Mouse (Mus musculus) cerebellum, adult 2 months (tissue): ENCODE measurements around the gene Eif4g1. TPM values are rescaled to one million over a fixed set of nuclear protein-coding genes. Genes with fewer than 3 reads are reported as not detected.

Experiments used
- DNase-seq, 2 experiments: peaks; one replicate each; pipeline ENCODE4 v3.0.0; 2021
- H3K27ac ChIP-seq: fragments of 200-500 bp; 2 replicates; pipeline ENCODE4 v1.5.1; 2012; ENCODE audit warnings: low read length, control low read depth, inconsistent platforms; ENCODE audit not compliant: insufficient read depth
- H3K27me3 ChIP-seq: fragments of 200-500 bp; 2 replicates; pipeline ENCODE4 v1.6.1; 2012; ENCODE audit warnings: inconsistent platforms, mild to moderate bottlenecking, low read length, moderate library complexity; ENCODE audit not compliant: control insufficient read depth, insufficient read depth
- H3K4me1 ChIP-seq: fragments of 200-500 bp; 2 replicates; pipeline ENCODE4 v1.6.1; 2011; ENCODE audit warnings: low read length; ENCODE audit not compliant: control insufficient read depth, insufficient read depth
- H3K4me3 ChIP-seq: fragments of 200-500 bp; replicated peaks from 2 replicates; pipeline ENCODE3; 2011; ENCODE audit warnings: mild to moderate bottlenecking, low read depth, low read length, control low read depth; ENCODE audit not compliant: insufficient read depth
- CTCF ChIP-seq: fragments of 200-500 bp; IDR thresholded peaks from 2 replicates; pipeline ENCODE4 v1.5.1; 2011; ENCODE audit warnings: low read depth, mild to moderate bottlenecking, control low read depth, low read length, moderate library complexity, borderline replicate concordance; ENCODE audit not compliant: insufficient read depth
- POLR2A ChIP-seq: fragments of 200-500 bp; IDR thresholded peaks from 2 replicates; pipeline ENCODE4 v1.6.1; 2011; ENCODE audit warnings: low read length, control low read depth, borderline replicate concordance; ENCODE audit not compliant: insufficient read depth
- WGBS: fragments of 180-500 bp; shearing (Covaris S2); methylation state at CpG from one replicate; pipeline ENCODE4 v1.1.7; 2018; 5-methylcytosine and 5-hydroxymethylcytosine counted together
- polyA plus RNA-seq: library from polyadenylated mRNA; depleted of rRNA; stranded (reverse); fragments of >200 nt; gene quantifications from 2 replicates; pipeline ENCODE4 v1.2.3, GENCODE M21; 2012

Gene Eif4g1
- polyA plus RNA-seq, 1 experiment, result 184 TPM

- H3K4me1 ChIP-seq, result peaks cover 20% of the 10 kb centered on the region
- TF ChIP-seq POLR2A, result no peak
- no peak for TF ChIP-seq CTCF
- WGBS, result under 1% methylated on average over 46 of the region's 46 CpGs
- DNase-seq, result peak; percentile 94 to 96
- H3K27ac ChIP-seq, result peak overlapping the region; percentile 90
- H3K27me3 ChIP-seq, result no peaks in the 10 kb centered on the region
- H3K4me3 ChIP-seq, result peak overlapping the region; percentile 82
Measured at GRCm38 (mm10) chr16:20695622-20696323, 27.7 kb downstream of the Eif4g1 start.

GRCm38 (mm10) chr16:20699266-20699665 is 31.2 kb downstream of the Eif4g1 start:
- Histone ChIP-seq H3K4me1 (peaks cover 35% of the 10 kb centered on the region), H3K27ac (peak overlapping the region; percentile 89; the same call in 1 of the 2 replicates), H3K4me3 (no peak overlapping the region), H3K27me3 (no peaks in the 10 kb centered on the region)
- WGBS, result 57% methylated on average over 5 of the region's 5 CpGs
- no peak for TF ChIP-seq POLR2A
- DNase-seq, result peak in 1 of 2 experiments; percentile 29

- DNase-seq, result peak; percentile 76 to 84
- peaks cover 35% of the 10 kb centered on the region for H3K4me1 ChIP-seq
- H3K4me3 ChIP-seq, result no peak overlapping the region
- H3K27ac ChIP-seq, result peak overlapping the region; percentile 89
- 12% methylated on average over 5 of the region's 5 CpGs for WGBS
- no peak for TF ChIP-seq CTCF
- no peaks in the 10 kb centered on the region for H3K27me3 ChIP-seq
Measured at GRCm38 (mm10) chr16:20700036-20700435, 31.9 kb downstream of the Eif4g1 start.

GRCm38 (mm10) chr16:20701316-20701715 is 33.2 kb downstream of the Eif4g1 start:
- WGBS, result 34% methylated on average over 7 of the region's 7 CpGs
- Histone ChIP-seq H3K27me3 (no peaks in the 10 kb centered on the region), H3K4me3 (no peak overlapping the region), H3K27ac (peak overlapping the region; percentile 61; the same call in 1 of the 2 replicates), H3K4me1 (peaks cover 41% of the 10 kb centered on the region)
- DNase-seq, result no peak
- TF ChIP-seq POLR2A (no peak), CTCF (no peak)

DNA sequence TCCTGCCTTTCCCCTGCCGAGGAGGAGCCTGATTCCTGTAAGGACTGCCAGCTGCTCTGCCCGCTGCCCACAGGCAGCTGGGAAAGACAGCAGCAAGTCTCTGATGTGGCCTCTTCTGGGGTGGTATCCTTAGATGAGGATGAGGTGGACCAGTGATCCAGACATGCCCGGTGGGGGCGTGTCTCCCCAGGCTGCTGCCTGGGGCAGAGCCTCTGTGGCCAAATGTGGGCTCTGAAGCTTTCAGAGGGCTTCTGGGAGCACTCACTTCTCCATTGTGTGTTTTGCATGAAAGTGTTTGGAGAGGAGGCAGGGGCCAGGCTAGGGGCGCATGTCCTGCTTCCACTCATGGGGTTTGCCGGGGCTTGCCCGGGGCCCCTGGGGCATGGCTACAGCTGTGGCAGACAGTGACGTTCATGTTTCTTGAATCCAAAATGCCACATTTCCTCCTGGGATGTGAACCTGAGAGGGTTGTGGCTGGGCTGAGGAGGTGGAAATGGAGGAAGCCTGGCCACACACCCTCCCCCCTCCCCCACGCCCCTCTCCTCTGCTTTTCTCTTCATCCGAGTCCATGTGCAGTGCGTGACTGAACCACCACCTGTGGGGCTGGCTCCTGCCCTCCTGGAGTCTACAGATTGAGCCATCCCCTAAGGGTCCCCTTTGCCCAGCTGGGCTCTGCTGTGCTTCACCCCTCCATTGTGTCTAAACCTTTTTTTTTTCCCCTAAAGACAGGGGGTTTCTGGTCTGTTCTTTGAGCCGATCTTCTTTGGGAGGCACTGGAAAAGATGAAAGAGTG is 33.8 kb downstream of the Eif4g1 start:
- peak overlapping the region; percentile 61; the same call in 1 of the 2 replicates for H3K27ac ChIP-seq
- H3K4me3 ChIP-seq, result no peak overlapping the region
- H3K4me1 ChIP-seq, result peaks cover 44% of the 10 kb centered on the region
- no peak for TF ChIP-seq CTCF
- TF ChIP-seq POLR2A, result no peak
- peak in 1 of 2 experiments; percentile 37 for DNase-seq
- H3K27me3 ChIP-seq, result no peaks in the 10 kb centered on the region
- WGBS, result 25% methylated on average over 12 of the region's 12 CpGs

- DNase-seq, result peak; percentile 66 to 67
- Histone ChIP-seq H3K27ac (no peak overlapping the region), H3K4me1 (peaks cover 49% of the 10 kb centered on the region), H3K4me3 (no peak overlapping the region), H3K27me3 (no peaks in the 10 kb centered on the region)
- WGBS, result 18% methylated on average over 8 of the region's 8 CpGs
- 0 out of 2 replicates have a peak, but pooled peaks have one; percentile 2 for TF ChIP-seq POLR2A
- TF ChIP-seq CTCF, result peak; percentile 57; the same call in 1 of the 2 replicates
Measured at GRCm38 (mm10) chr16:20702522-20702893, 34.4 kb downstream of the Eif4g1 start.

DNA sequence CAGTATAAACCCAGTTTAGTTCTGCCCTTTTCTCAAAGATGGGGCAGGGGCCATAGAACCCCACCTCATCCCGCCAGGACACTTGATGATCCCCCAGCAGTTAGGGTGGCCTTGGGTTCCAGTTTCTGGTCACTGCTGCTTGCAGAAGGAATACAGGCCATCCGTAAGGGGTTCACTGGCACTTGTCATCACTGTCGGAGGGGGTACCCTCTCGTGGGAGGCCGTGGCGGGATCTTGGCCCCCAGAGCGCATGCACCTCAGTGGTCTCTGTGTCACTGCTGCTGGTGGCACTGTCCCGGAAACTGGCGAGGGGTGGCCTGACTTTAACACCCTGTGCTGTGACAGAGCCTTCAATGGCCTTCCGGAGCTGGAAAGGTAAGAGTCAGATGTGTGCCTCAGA is 35.0 kb downstream of the Eif4g1 start:
- TF ChIP-seq POLR2A (0 out of 2 replicates have a peak, but pooled peaks have one; percentile 2), CTCF (no peak)
- H3K27ac ChIP-seq, result no peak overlapping the region
- 91% methylated on average over 10 of the region's 10 CpGs for WGBS
- no peaks in the 10 kb centered on the region for H3K27me3 ChIP-seq
- H3K4me1 ChIP-seq, result peaks cover 50% of the 10 kb centered on the region
- DNase-seq, result no peak
- H3K4me3 ChIP-seq, result no peak overlapping the region
